Mouse (Mus musculus) cerebellum, adult 9-11 months (tissue): ENCODE results near the gene Sh2d6.
"Not testable (repeated sequence)": the region's sequence is repeated elsewhere in the genome, so short reads cannot be mapped to it uniquely, and the experiment has no call there.

ENCODE experiments used
- DNase-seq: peaks from one replicate; pipeline ENCODE4 v3.0.0; 2022

Sh2d6 gene

GRCm38 (mm10) chr6:72492892-72493291, 28.6 kb downstream of the Sh2d6 start:
- no peak for DNase-seq

GRCm38 (mm10) chr6:72491151-72491550, 30.4 kb downstream of the Sh2d6 start:
- no peak for DNase-seq

- DNase-seq = no peak
Observed at GRCm38 (mm10) chr6:72489534-72489933, 32.0 kb downstream of the Sh2d6 start.

- no peak for DNase-seq
Observed at GRCm38 (mm10) chr6:72488850-72489249, 32.7 kb downstream of the Sh2d6 start.

GRCm38 (mm10) chr6:72487282-72487681, 34.2 kb downstream of the Sh2d6 start:
- DNase-seq = no peak

GRCm38 (mm10) chr6:72486307-72486706, 35.2 kb downstream of the Sh2d6 start:
- DNase-seq = no peak

- DNase-seq = no peak
Observed at GRCm38 (mm10) chr6:72484887-72485286, 36.6 kb downstream of the Sh2d6 start.

- DNase-seq = no peak
Observed at GRCm38 (mm10) chr6:72482156-72482555, 39.4 kb downstream of the Sh2d6 start.

GRCm38 (mm10) chr6:72480422-72480702, 41.1 kb downstream of the Sh2d6 start:
- no peak for DNase-seq

GRCm38 (mm10) chr6:72479645-72480421, 41.7 kb downstream of the Sh2d6 start:
- no peak for DNase-seq

- not testable (repeated sequence) for DNase-seq
Observed at GRCm38 (mm10) chr6:72478691-72479090, 42.8 kb downstream of the Sh2d6 start.

GRCm38 (mm10) chr6:72477621-72478020, 43.9 kb downstream of the Sh2d6 start:
- DNase-seq = no peak

GRCm38 (mm10) chr6:72476836-72477235, 44.7 kb downstream of the Sh2d6 start:
- DNase-seq = no peak

- DNase-seq = no peak
Observed at GRCm38 (mm10) chr6:72475221-72475985, 46.1 kb downstream of the Sh2d6 start.

GRCm38 (mm10) chr6:72473264-72474041, 48.1 kb downstream of the Sh2d6 start:
- no peak for DNase-seq

- no peak for DNase-seq
Observed at GRCm38 (mm10) chr6:72466171-72466570, 55.3 kb downstream of the Sh2d6 start.

GRCm38 (mm10) chr6:72465361-72466157, 55.9 kb downstream of the Sh2d6 start:
- no peak for DNase-seq
